Mouse (Mus musculus): Measurements from ENCODE around the gene Zfand3. TPM values are rescaled to one million over a fixed set of nuclear protein-coding genes. Genes with fewer than 3 reads are reported as not detected.

Zfand3 gene
- polyA plus RNA-seq, 1 experiment from 2014 or later = 49.1 TPM

GRCm38 (mm10) chr17:30029633-30030226 lies 25.2 kb downstream of the Zfand3 start:
- WGBS = 45% methylated on average over 7 of the region's 7 CpGs
- H3K9ac ChIP-seq (ENCODE audit: low read depth, low read length) = no peak overlapping the region
- H3K36me3 ChIP-seq (ENCODE audit: control insufficient read depth, insufficient read depth, low read length) = no peaks in the 10 kb centered on the region
- no peaks in the 10 kb centered on the region for H3K9me3 ChIP-seq (ENCODE audit: control insufficient read depth, low read length)
- H3K4me1 ChIP-seq (ENCODE audit: control insufficient read depth, insufficient read depth, low read length) = peaks cover 49% of the 10 kb centered on the region
- no peak overlapping the region for H3K27ac ChIP-seq (ENCODE audit: low read depth, low read length)
- no peak overlapping the region for H3K4me3 ChIP-seq (ENCODE audit: low read length)
- no peak for ATAC-seq (ENCODE audit: low FRiP score, low TSS enrichment)
- H3K27me3 ChIP-seq (ENCODE audit: control insufficient read depth, insufficient read depth, low read length) = no peaks in the 10 kb centered on the region
- no peak overlapping the region for H3K4me2 ChIP-seq (replicated peaks; ENCODE audit: low read depth, low read length)

DNA sequence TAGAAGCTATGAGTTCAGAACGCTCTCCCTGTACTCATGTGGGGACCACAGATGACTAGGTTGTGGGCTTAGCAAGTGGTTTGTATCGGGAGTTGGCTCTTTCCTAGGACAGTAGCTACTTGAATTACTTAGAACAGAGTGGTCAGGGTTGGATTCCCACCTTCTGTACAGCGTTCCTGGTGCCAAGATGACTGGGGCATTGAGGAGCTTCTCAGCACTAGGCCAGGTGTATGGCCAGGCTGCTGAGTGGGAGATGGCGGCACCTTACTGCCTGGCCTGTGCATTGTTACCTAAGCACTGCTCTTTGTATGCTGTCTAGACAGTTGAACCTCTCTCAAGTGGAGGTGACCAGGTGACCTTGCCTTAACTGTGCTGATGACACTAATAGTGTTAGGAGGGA lies 28.3 kb downstream of the Zfand3 start:
- H3K9ac ChIP-seq (ENCODE audit: low read depth, low read length) = no peak overlapping the region
- H3K36me3 ChIP-seq (ENCODE audit: control insufficient read depth, insufficient read depth, low read length) = no peaks in the 10 kb centered on the region
- H3K9me3 ChIP-seq (ENCODE audit: control insufficient read depth, low read length) = no peaks in the 10 kb centered on the region
- H3K4me3 ChIP-seq (ENCODE audit: low read length) = no peak overlapping the region
- H3K4me2 ChIP-seq (replicated peaks; ENCODE audit: low read depth, low read length) = no peak overlapping the region
- WGBS = 90% methylated on average over 4 of the region's 4 CpGs
- H3K27me3 ChIP-seq (ENCODE audit: control insufficient read depth, insufficient read depth, low read length) = no peaks in the 10 kb centered on the region
- ATAC-seq (ENCODE audit: low FRiP score, low TSS enrichment) = no peak
- peaks cover 23% of the 10 kb centered on the region for H3K4me1 ChIP-seq (ENCODE audit: control insufficient read depth, insufficient read depth, low read length)
- no peak overlapping the region for H3K27ac ChIP-seq (ENCODE audit: low read depth, low read length)

GRCm38 (mm10) chr17:30033991-30034390 lies 29.5 kb downstream of the Zfand3 start:
- Histone ChIP-seq H3K27me3 (ENCODE audit: control insufficient read depth, insufficient read depth, low read length) (no peaks in the 10 kb centered on the region), H3K4me3 (ENCODE audit: low read length) (no peak overlapping the region), H3K27ac (ENCODE audit: low read depth, low read length) (no peak overlapping the region), H3K4me2 (replicated peaks; ENCODE audit: low read depth, low read length) (no peak overlapping the region), H3K4me1 (ENCODE audit: control insufficient read depth, insufficient read depth, low read length) (peaks cover 12% of the 10 kb centered on the region), H3K9me3 (ENCODE audit: control insufficient read depth, low read length) (no peaks in the 10 kb centered on the region), H3K9ac (ENCODE audit: low read depth, low read length) (no peak overlapping the region), H3K36me3 (ENCODE audit: control insufficient read depth, insufficient read depth, low read length) (no peaks in the 10 kb centered on the region)
- no peak for ATAC-seq (ENCODE audit: low FRiP score, low TSS enrichment)
- WGBS = 77% methylated on average over 4 of the region's 4 CpGs

DNA sequence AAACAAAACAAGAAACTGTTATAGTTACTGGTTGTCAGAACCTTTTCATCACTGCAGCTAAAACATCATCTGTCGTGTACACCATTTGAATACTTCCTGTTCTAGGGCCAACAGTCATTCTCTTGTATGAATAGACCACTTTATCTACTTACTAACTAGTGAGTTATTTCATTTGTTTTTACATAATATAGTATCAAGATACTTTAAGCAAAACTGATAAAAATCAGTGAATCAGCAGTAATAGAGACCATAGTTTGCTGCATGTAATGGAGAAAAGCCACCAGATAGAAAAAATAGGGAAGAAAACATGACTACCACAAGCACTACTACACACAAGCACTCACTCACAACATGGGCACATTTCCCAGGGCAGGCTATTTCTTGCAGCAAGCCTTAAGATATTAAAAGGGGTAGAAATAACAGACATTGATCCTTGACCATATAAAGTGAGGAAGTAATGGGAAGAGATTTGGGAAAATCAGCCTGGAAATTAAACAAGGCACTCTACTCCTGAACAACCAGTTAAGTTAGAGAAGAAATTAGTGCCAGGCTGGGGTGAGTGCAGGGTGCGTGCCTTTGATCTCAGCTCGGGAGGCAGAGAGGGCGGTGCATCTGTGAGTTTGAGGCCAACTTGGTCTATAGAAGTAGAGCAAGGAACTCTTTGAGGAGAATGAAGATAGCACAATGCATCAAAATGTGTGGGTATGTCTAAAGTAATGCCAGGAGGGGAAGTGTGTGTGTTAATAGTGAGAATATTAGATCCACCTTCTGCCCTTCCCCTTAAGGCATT lies 30.9 kb downstream of the Zfand3 start:
- 61% methylated on average over 4 of the region's 4 CpGs for WGBS
- Histone ChIP-seq H3K36me3 (ENCODE audit: control insufficient read depth, insufficient read depth, low read length) (no peaks in the 10 kb centered on the region), H3K9ac (ENCODE audit: low read depth, low read length) (no peak overlapping the region), H3K4me1 (ENCODE audit: control insufficient read depth, insufficient read depth, low read length) (0 out of 2 replicates have a peak, but pooled peaks cover under 1% of the 10 kb centered on the region), H3K27ac (ENCODE audit: low read depth, low read length) (no peak overlapping the region), H3K27me3 (ENCODE audit: control insufficient read depth, insufficient read depth, low read length) (no peaks in the 10 kb centered on the region), H3K4me2 (replicated peaks; ENCODE audit: low read depth, low read length) (no peak overlapping the region), H3K9me3 (ENCODE audit: control insufficient read depth, low read length) (no peaks in the 10 kb centered on the region), H3K4me3 (ENCODE audit: low read length) (no peak overlapping the region)
- no peak for ATAC-seq (ENCODE audit: low FRiP score, low TSS enrichment)

DNA sequence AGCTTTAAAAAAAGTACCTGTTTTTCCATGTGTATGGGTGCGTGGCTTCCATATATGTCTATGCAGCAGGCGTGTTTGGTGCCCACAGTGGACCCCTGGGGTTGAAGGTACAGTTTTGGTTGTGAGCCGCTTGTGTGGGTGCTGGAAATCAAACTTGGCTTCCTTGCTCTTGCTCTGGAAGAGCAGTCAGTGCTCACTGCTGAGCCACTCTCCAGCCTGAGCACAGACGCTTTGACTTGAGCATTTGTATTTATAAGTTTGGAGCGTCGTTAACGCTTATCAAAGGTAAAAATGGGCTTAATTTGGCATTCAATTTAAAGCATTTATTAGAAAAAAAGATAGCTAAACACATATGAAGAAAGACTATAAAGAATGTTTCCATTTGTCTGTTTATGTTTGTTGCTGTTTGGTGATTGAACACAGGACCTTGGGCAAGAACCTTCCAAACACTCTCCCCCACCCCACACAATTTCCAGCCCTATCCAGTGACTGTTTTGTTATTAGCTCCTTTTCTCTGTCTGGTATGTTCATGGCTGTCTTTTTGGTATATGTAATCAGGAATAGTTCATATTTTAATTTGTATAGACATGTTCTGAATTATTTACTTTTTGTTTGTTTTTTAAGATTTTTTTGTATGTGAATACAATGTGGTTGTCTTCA lies 38.8 kb downstream of the Zfand3 start:
- 94% methylated on average over 7 of the region's 7 CpGs for WGBS
- Histone ChIP-seq H3K4me2 (replicated peaks; ENCODE audit: low read depth, low read length) (no peak overlapping the region), H3K27me3 (ENCODE audit: control insufficient read depth, insufficient read depth, low read length) (no peaks in the 10 kb centered on the region), H3K9me3 (ENCODE audit: control insufficient read depth, low read length) (no peaks in the 10 kb centered on the region), H3K36me3 (ENCODE audit: control insufficient read depth, insufficient read depth, low read length) (no peaks in the 10 kb centered on the region), H3K4me3 (ENCODE audit: low read length) (no peak overlapping the region), H3K9ac (ENCODE audit: low read depth, low read length) (no peak overlapping the region), H3K27ac (ENCODE audit: low read depth, low read length) (no peak overlapping the region), H3K4me1 (ENCODE audit: control insufficient read depth, insufficient read depth, low read length) (0 out of 2 replicates have a peak, but pooled peaks cover 8% of the 10 kb centered on the region)
- no peak for ATAC-seq (ENCODE audit: low FRiP score, low TSS enrichment)

- H3K9ac ChIP-seq (ENCODE audit: low read depth, low read length) = no peak overlapping the region
- no peak for ATAC-seq (ENCODE audit: low FRiP score, low TSS enrichment)
- H3K9me3 ChIP-seq (ENCODE audit: control insufficient read depth, low read length) = no peaks in the 10 kb centered on the region
- no peaks in the 10 kb centered on the region for H3K27me3 ChIP-seq (ENCODE audit: control insufficient read depth, insufficient read depth, low read length)
- H3K4me3 ChIP-seq (ENCODE audit: low read length) = no peak overlapping the region
- no peak overlapping the region for H3K27ac ChIP-seq (ENCODE audit: low read depth, low read length)
- H3K4me2 ChIP-seq (replicated peaks; ENCODE audit: low read depth, low read length) = no peak overlapping the region
- 0 out of 2 replicates have a peak, but pooled peaks cover 8% of the 10 kb centered on the region for H3K4me1 ChIP-seq (ENCODE audit: control insufficient read depth, insufficient read depth, low read length)
- WGBS = 74% methylated on average over 2 of the region's 2 CpGs
- no peaks in the 10 kb centered on the region for H3K36me3 ChIP-seq (ENCODE audit: control insufficient read depth, insufficient read depth, low read length)
These were observed 40.6 kb downstream of the Zfand3 start for GRCm38 (mm10) chr17:30045181-30045580.

DNA sequence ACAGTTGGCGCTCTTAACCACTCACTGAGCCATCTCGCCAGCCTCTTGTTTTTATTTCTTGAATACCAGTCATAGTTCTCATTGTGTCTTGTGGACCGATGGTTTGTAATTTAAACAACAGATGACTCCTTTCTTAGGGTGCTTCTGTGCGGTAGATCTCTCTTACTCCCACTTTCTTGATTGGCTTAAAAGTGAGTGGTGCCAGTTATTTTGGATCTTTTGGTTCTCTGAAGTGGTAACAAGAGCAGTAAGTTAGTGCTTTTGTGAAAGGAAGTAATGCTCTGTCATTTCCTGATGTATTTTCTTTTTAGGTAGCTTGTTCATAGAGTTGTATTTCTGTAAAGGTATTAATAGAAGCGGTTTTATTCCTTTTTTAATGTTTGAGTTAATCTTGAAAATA lies 42.1 kb downstream of the Zfand3 start:
- H3K27me3 ChIP-seq (ENCODE audit: control insufficient read depth, insufficient read depth, low read length) = no peaks in the 10 kb centered on the region
- H3K36me3 ChIP-seq (ENCODE audit: control insufficient read depth, insufficient read depth, low read length) = no peaks in the 10 kb centered on the region
- H3K4me2 ChIP-seq (replicated peaks; ENCODE audit: low read depth, low read length) = no peak overlapping the region
- H3K9me3 ChIP-seq (ENCODE audit: control insufficient read depth, low read length) = no peaks in the 10 kb centered on the region
- H3K4me3 ChIP-seq (ENCODE audit: low read length) = no peak overlapping the region
- WGBS = 93% methylated on average over 5 of the region's 5 CpGs
- no peak overlapping the region for H3K9ac ChIP-seq (ENCODE audit: low read depth, low read length)
- no peak overlapping the region for H3K27ac ChIP-seq (ENCODE audit: low read depth, low read length)
- no peak for ATAC-seq (ENCODE audit: low FRiP score, low TSS enrichment)
- H3K4me1 ChIP-seq (ENCODE audit: control insufficient read depth, insufficient read depth, low read length) = 0 out of 2 replicates have a peak, but pooled peaks cover 8% of the 10 kb centered on the region

DNA sequence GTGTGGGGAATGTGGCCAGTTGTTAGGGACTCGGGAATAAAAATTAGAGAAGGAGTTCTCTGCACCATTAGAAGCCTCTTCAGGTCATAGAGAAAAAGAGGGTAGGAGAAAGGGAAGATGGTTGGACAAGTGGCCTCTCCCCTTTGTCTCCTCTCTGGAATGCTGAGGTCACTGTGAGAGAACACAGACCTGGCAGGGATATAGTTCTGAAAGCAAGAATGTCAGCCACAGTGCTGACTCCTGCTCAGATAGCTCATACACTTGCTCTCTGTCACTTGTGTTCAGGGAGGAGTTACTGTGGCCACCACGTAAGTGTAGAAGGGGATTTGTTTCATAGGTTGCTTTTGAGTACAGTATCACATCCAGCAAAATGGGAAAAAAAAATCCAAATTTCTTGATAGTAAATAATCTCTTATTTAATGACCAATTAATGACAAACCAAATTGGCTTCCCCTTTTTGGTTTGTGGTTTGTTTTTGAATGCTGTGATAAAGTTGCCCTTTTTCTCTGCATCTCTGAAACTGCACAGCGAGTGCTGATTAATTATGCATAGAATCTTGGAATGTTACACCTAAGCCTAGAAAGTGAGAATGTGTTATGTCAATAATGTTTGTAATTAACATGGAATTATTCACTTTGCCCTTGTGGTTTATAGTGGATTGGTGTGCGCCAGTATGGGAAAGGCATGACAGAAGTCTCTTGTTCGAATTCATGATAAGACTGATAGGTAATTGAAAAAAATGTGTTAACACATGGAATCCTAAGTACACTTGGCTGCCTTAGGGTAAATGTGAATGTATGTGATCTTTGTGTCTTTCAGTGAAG lies 47.2 kb downstream of the Zfand3 start:
- H3K27ac ChIP-seq (ENCODE audit: low read depth, low read length) = no peak overlapping the region
- no peak overlapping the region for H3K4me2 ChIP-seq (replicated peaks; ENCODE audit: low read depth, low read length)
- H3K36me3 ChIP-seq (ENCODE audit: control insufficient read depth, insufficient read depth, low read length) = peaks cover 5% of the 10 kb centered on the region; the same call in 1 of the 2 replicates
- H3K9ac ChIP-seq (ENCODE audit: low read depth, low read length) = no peak overlapping the region
- no peak overlapping the region for H3K4me3 ChIP-seq (ENCODE audit: low read length)
- WGBS = 89% methylated on average over 5 of the region's 5 CpGs
- no peaks in the 10 kb centered on the region for H3K27me3 ChIP-seq (ENCODE audit: control insufficient read depth, insufficient read depth, low read length)
- no peak for ATAC-seq (ENCODE audit: low FRiP score, low TSS enrichment)
- no peaks in the 10 kb centered on the region for H3K9me3 ChIP-seq (ENCODE audit: control insufficient read depth, low read length)
- H3K4me1 ChIP-seq (ENCODE audit: control insufficient read depth, insufficient read depth, low read length) = no peaks in the 10 kb centered on the region
